Mouse (Mus musculus) ES-Bruce4 (cell line): ENCODE results near the gene Tekt3. TPM values are rescaled to one million over a fixed set of nuclear protein-coding genes. Genes with fewer than 3 reads are reported as not detected.

ENCODE experiments used
- H3K27ac ChIP-seq: 2 replicates; pipeline ENCODE4 v1.5.1; 2012; ENCODE audit warnings: low read length, inconsistent platforms; ENCODE audit not compliant: insufficient read depth
- H3K27me3 ChIP-seq: 2 replicates; pipeline ENCODE4 v1.6.1; 2012; ENCODE audit warnings: mild to moderate bottlenecking, low read length, inconsistent platforms; ENCODE audit not compliant: control insufficient read depth, poor library complexity, insufficient read depth, severe bottlenecking
- H3K36me3 ChIP-seq: 2 replicates; pipeline ENCODE4 v1.6.1; 2012; ENCODE audit warnings: inconsistent platforms, mild to moderate bottlenecking, low read length, moderate library complexity; ENCODE audit not compliant: control insufficient read depth, poor library complexity, insufficient read depth, severe bottlenecking
- H3K4me1 ChIP-seq: one replicate; pipeline ENCODE4 v1.8.1; 2011; ENCODE audit warnings: low read length; ENCODE audit not compliant: control insufficient read depth, insufficient read depth
- H3K4me3 ChIP-seq: 2 replicates; pipeline ENCODE4 v1.5.1; 2011; ENCODE audit warnings: low read depth, mild to moderate bottlenecking, low read length
- H3K9ac ChIP-seq: 2 replicates; pipeline ENCODE4 v1.6.1; 2012; ENCODE audit warnings: low read depth, mild to moderate bottlenecking, inconsistent platforms; ENCODE audit not compliant: poor library complexity, severe bottlenecking
- H3K9me3 ChIP-seq: replicated peaks from 2 replicates; pipeline ENCODE4 v1.6.1; 2012; ENCODE audit warnings: mild to moderate bottlenecking, low read length, inconsistent platforms; ENCODE audit not compliant: control insufficient read depth, poor library complexity, insufficient read depth, severe bottlenecking
- CTCF ChIP-seq: IDR thresholded peaks from one replicate; pipeline ENCODE4 v1.8.1; 2011; ENCODE audit warnings: low read depth, low read length
- EP300 ChIP-seq: IDR thresholded peaks from 2 replicates; pipeline ENCODE4 v1.6.1; 2011; ENCODE audit warnings: low read depth, low read length; ENCODE audit not compliant: insufficient read depth
- POLR2A ChIP-seq: IDR thresholded peaks from one replicate; pipeline ENCODE4 v1.8.1; 2011; ENCODE audit warnings: low read length; ENCODE audit not compliant: insufficient read depth
- polyA plus RNA-seq: library from polyadenylated mRNA; stranded (reverse); fragments of >200 nt; gene quantifications from 2 replicates; pipeline ENCODE4 v1.2.4, GENCODE M21; 2011; ENCODE audit warnings: low read depth; ENCODE audit not compliant: missing spikeins, insufficient read depth, insufficient read length

Tekt3 gene
- polyA plus RNA-seq, 1 experiment: not detected

- no peak overlapping the region for H3K4me3 ChIP-seq
- H3K27me3 ChIP-seq: 0 out of 2 replicates have a peak, but pooled peaks cover 6% of the 10 kb centered on the region
- H3K36me3 ChIP-seq: no peaks in the 10 kb centered on the region
- TF ChIP-seq CTCF (no peak), EP300 (no peak), POLR2A (no peak)
- no peaks in the 10 kb centered on the region for H3K4me1 ChIP-seq
- no peak overlapping the region for H3K9ac ChIP-seq
- H3K9me3 ChIP-seq: no peaks in the 10 kb centered on the region
- no peak overlapping the region for H3K27ac ChIP-seq
Observed at GRCm38 (mm10) chr11:63136836-63137416, 75.5 kb downstream of the Tekt3 start.

- no peak for TF ChIP-seq POLR2A
- TF ChIP-seq EP300: no peak
- TF ChIP-seq CTCF: no peak
Observed at GRCm38 (mm10) chr11:63138739-63139138, 77.3 kb downstream of the Tekt3 start.

GRCm38 (mm10) chr11:63142311-63142710 lies 80.9 kb downstream of the Tekt3 start:
- no peak overlapping the region for H3K4me3 ChIP-seq
- H3K4me1 ChIP-seq: no peaks in the 10 kb centered on the region
- TF ChIP-seq POLR2A: no peak
- no peak for TF ChIP-seq EP300
- TF ChIP-seq CTCF: no peak
- H3K36me3 ChIP-seq: no peaks in the 10 kb centered on the region
- H3K9ac ChIP-seq: no peak overlapping the region
- no peaks in the 10 kb centered on the region for H3K9me3 ChIP-seq
- H3K27me3 ChIP-seq: no peaks in the 10 kb centered on the region
- no peak overlapping the region for H3K27ac ChIP-seq

More at GRCm38 (mm10) chr11:63138739-63139138, 77.3 kb downstream of the Tekt3 start:
- Histone ChIP-seq H3K9ac (no peak overlapping the region), H3K4me1 (no peaks in the 10 kb centered on the region), H3K36me3 (no peaks in the 10 kb centered on the region), H3K4me3 (no peak overlapping the region), H3K9me3 (no peaks in the 10 kb centered on the region), H3K27me3 (no peaks in the 10 kb centered on the region), H3K27ac (no peak overlapping the region)

GRCm38 (mm10) chr11:63142816-63143215 lies 81.4 kb downstream of the Tekt3 start:
- Histone ChIP-seq H3K27me3 (no peaks in the 10 kb centered on the region), H3K9me3 (no peaks in the 10 kb centered on the region), H3K27ac (no peak overlapping the region), H3K36me3 (no peaks in the 10 kb centered on the region), H3K4me1 (no peaks in the 10 kb centered on the region), H3K9ac (no peak overlapping the region), H3K4me3 (no peak overlapping the region)
- TF ChIP-seq EP300 (no peak), POLR2A (no peak), CTCF (no peak)

GRCm38 (mm10) chr11:63143486-63143885 lies 82.0 kb downstream of the Tekt3 start:
- no peaks in the 10 kb centered on the region for H3K4me1 ChIP-seq
- no peak overlapping the region for H3K4me3 ChIP-seq
- no peaks in the 10 kb centered on the region for H3K27me3 ChIP-seq
- H3K27ac ChIP-seq: no peak overlapping the region
- TF ChIP-seq POLR2A (no peak), EP300 (no peak), CTCF (no peak)
- no peaks in the 10 kb centered on the region for H3K9me3 ChIP-seq
- no peaks in the 10 kb centered on the region for H3K36me3 ChIP-seq
- no peak overlapping the region for H3K9ac ChIP-seq

Other genes starting within 250 kb of the Tekt3 start
- gene Trim16, start 241.4 kb upstream of the Tekt3 start, polyA plus RNA-seq: 0.61 and 0.73 TPM in 2 replicates
- 1.3 TPM in 1 of 2 replicates, not detected in the other for gene Fbxw10, start 214.6 kb upstream of the Tekt3 start, polyA plus RNA-seq
- gene Tvp23b, start 182.2 kb upstream of the Tekt3 start, polyA plus RNA-seq: 38.8 and 42.3 TPM in 2 replicates
- 1.9 TPM in 1 of 2 replicates, not detected in the other for gene Cdrt4, start 110.5 kb upstream of the Tekt3 start, polyA plus RNA-seq
- 55.0 and 57.8 TPM in 2 replicates for gene Pmp22, start 67.3 kb downstream of the Tekt3 start, polyA plus RNA-seq